Mouse (Mus musculus) kidney, embryonic 15.5 days (tissue): ENCODE results near the gene Atp13a5. TPM values are rescaled to one million over a fixed set of nuclear protein-coding genes. Genes with fewer than 3 reads are reported as not detected.
A peak's percentile ranks its signal among the peaks of the same experiment; 100 is the strongest.

Experiments
- ATAC-seq: fragments of 200-750 bp; cut with Nextera tagmentation; replicated peaks from 2 replicates; pipeline ENCODE4 v1.8.0; 2017; ENCODE audit warnings: moderate TSS enrichment; ENCODE audit not compliant: low FRiP score
- H3K27ac ChIP-seq: fragments of 300-500 bp; sonication (generic); 2 replicates; pipeline ENCODE4 v1.5.1; 2015; ENCODE audit warnings: mild to moderate bottlenecking, inconsistent platforms
- H3K27me3 ChIP-seq: fragments of 300-500 bp; sonication (generic); 2 replicates; pipeline ENCODE4 v1.6.1; 2015; ENCODE audit warnings: inconsistent platforms
- H3K36me3 ChIP-seq: fragments of 300-500 bp; sonication (generic); 2 replicates; pipeline ENCODE4 v1.6.1; 2015; ENCODE audit warnings: inconsistent platforms
- H3K4me1 ChIP-seq: fragments of 300-500 bp; sonication (generic); 2 replicates; pipeline ENCODE4 v1.6.1; 2015; ENCODE audit warnings: inconsistent platforms
- H3K4me2 ChIP-seq: fragments of 300-500 bp; sonication (generic); 2 replicates; pipeline ENCODE4 v1.6.1; 2015; ENCODE audit warnings: moderate library complexity, mild to moderate bottlenecking, inconsistent platforms
- H3K4me3 ChIP-seq: fragments of 300-500 bp; sonication (generic); replicated peaks from 2 replicates; pipeline ENCODE4 v1.5.1; 2015; ENCODE audit warnings: mild to moderate bottlenecking, inconsistent platforms
- H3K9ac ChIP-seq: fragments of 300-500 bp; sonication (generic); 2 replicates; pipeline ENCODE4 v1.6.1; 2015; ENCODE audit warnings: mild to moderate bottlenecking, inconsistent platforms
- H3K9me3 ChIP-seq: fragments of 300-500 bp; sonication (generic); replicated peaks from 2 replicates; pipeline ENCODE4 v1.6.1; 2016; ENCODE audit warnings: inconsistent platforms
- WGBS: fragments of 180-500 bp; shearing (Covaris S2); methylation state at CpG from one replicate; pipeline ENCODE4 v1.1.7; 2015; ENCODE audit warnings: mixed read lengths; 5-methylcytosine and 5-hydroxymethylcytosine counted together
- polyA plus RNA-seq: library from polyadenylated mRNA; unstranded; fragments of >200 nt; fragmentation: Nextera tagmentation; extraction: Ambion mirVana; gene quantifications from 2 replicates; pipeline ENCODE4 v1.2.1, GENCODE M21; 2015

Gene Atp13a5
- not detected in 2 replicates for polyA plus RNA-seq

DNA sequence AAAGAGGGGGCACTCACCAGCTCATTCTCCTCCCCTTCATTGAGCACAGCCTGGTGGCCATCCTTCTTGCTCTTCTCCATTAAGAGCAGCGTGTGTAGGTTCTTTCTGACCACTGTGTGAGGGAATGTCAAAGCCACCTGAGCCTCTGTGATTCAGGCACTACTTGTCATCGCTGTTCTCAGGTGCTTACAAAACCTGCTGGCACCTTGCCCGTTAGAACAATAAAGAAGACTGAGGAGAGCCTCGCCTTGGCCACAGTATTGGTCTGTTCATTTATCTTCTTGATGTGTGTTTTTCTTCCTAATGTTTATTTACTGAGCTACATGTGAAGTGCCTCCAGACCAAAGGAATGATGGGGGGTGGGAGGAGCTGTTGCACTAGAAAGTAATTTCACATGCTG, at the start of gene Atp13a5:
Gene Atp13a5, minus strand, starts transcription at position 275 of the 400 bp plus-strand sequence.
- no peak within 1 kb of the TSS for H3K9ac ChIP-seq
- H3K4me1 ChIP-seq: no peaks in the 10 kb centered on the region
- H3K9me3 ChIP-seq: no peaks in the 10 kb centered on the region
- H3K4me3 ChIP-seq: no peak within 1 kb of the TSS
- H3K4me2 ChIP-seq: no peak within 1 kb of the TSS
- no peak for ATAC-seq
- H3K36me3 ChIP-seq: no peaks in the 10 kb centered on the region
- H3K27ac ChIP-seq: no peak within 1 kb of the TSS
- 57% methylated on average over 4 of the region's 4 CpGs for WGBS
- H3K27me3 ChIP-seq: no peaks in the 10 kb centered on the region

DNA sequence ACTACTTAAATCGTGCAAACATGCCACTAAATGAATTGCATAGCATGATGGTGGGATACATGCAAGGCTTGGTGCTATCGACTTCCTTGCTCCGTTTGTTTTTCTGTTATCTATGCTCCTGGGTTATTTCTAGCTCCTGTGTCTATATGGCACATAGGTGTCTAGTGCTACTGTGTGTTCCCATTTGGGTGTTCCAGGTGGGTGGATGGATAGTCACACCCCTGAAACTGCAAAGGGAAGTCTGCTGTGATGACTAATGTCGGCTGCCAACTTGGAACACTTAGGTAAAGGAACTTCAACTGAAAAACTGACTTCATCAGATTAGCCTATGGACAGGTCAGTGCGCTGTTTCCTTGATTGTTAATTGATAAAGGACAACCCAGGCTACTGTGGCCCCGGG, 36.3 kb upstream of the Atp13a5 start:
- no peaks in the 10 kb centered on the region for H3K4me1 ChIP-seq
- WGBS: 84% methylated on average over 6 of the region's 6 CpGs
- no peak overlapping the region for H3K27ac ChIP-seq
- H3K9ac ChIP-seq: no peak overlapping the region
- H3K9me3 ChIP-seq: no peaks in the 10 kb centered on the region
- no peak overlapping the region for H3K4me2 ChIP-seq
- H3K27me3 ChIP-seq: no peaks in the 10 kb centered on the region
- ATAC-seq: no peak
- no peaks in the 10 kb centered on the region for H3K36me3 ChIP-seq
- H3K4me3 ChIP-seq: no peak overlapping the region

GRCm38 (mm10) chr16:29407319-29407718, 28.8 kb upstream of the Atp13a5 start:
- no peaks in the 10 kb centered on the region for H3K27me3 ChIP-seq
- H3K9me3 ChIP-seq: no peaks in the 10 kb centered on the region
- no peaks in the 10 kb centered on the region for H3K36me3 ChIP-seq
- H3K4me2 ChIP-seq: no peak overlapping the region
- ATAC-seq: no peak
- H3K27ac ChIP-seq: no peak overlapping the region
- H3K4me3 ChIP-seq: no peak overlapping the region
- H3K9ac ChIP-seq: no peak overlapping the region
- WGBS: 94% methylated on average over 10 of the region's 10 CpGs
- no peaks in the 10 kb centered on the region for H3K4me1 ChIP-seq

DNA sequence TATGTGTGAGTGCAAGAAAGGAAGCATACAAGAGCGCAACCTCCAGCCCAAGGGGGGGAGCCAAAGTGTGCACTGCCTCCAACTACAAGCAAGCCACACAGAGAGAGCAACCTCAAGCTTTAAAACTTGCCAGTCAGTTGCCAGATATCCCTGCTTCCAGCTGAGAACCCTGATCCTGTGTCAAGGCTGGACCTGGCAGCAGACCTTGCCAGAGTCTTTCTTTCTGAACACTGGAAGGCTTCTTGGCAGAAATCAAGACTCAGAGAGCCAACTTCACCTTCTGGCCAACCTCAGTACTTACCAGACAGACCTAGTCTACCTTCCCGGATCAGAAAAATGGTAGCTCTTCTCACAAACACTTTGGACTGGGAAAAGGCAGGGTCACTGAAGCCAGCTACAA, 20.5 kb upstream of the Atp13a5 start:
- Histone ChIP-seq H3K4me1 (no peaks in the 10 kb centered on the region), H3K9me3 (no peaks in the 10 kb centered on the region), H3K4me2 (no peak overlapping the region), H3K4me3 (no peak overlapping the region), H3K27me3 (no peaks in the 10 kb centered on the region), H3K36me3 (no peaks in the 10 kb centered on the region), H3K9ac (no peak overlapping the region), H3K27ac (no peak overlapping the region)
- no peak for ATAC-seq
- WGBS: 90% methylated on average over 2 of the region's 2 CpGs

DNA sequence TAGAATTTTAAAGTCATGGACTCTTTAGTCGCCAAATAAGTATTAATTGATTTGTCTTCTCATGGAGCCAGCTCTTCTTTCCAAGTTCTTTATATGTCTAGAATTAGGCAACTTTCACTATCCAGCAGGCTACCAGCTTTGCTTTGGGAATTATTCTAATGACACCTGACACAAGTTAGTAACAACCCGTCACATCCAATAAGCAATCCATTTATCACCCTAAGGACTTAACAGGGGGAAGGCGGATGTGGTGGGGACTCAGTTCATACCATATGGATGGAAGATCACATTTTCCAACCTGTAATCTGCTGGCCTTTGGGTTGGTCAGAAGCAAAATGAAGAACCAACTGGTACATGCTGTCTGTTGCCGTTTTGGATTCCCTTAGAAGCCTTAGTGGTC, 6.2 kb upstream of the Atp13a5 start:
- no peak for ATAC-seq
- WGBS: 87% methylated on average over 4 of the region's 4 CpGs
- Histone ChIP-seq H3K27ac (no peak overlapping the region), H3K36me3 (no peaks in the 10 kb centered on the region), H3K9ac (no peak overlapping the region), H3K27me3 (no peaks in the 10 kb centered on the region), H3K4me3 (no peak overlapping the region), H3K4me2 (no peak overlapping the region), H3K9me3 (no peaks in the 10 kb centered on the region), H3K4me1 (no peaks in the 10 kb centered on the region)

- no peaks in the 10 kb centered on the region for H3K4me1 ChIP-seq
- H3K27me3 ChIP-seq: no peaks in the 10 kb centered on the region
- no peaks in the 10 kb centered on the region for H3K9me3 ChIP-seq
- H3K36me3 ChIP-seq: no peaks in the 10 kb centered on the region
- no peak overlapping the region for H3K9ac ChIP-seq
- no peak overlapping the region for H3K27ac ChIP-seq
- no peak overlapping the region for H3K4me3 ChIP-seq
- ATAC-seq: no peak
- 78% methylated on average over 8 of the region's 8 CpGs for WGBS
- H3K4me2 ChIP-seq: no peak overlapping the region
These were observed 3.9 kb downstream of the Atp13a5 start for GRCm38 (mm10) chr16:29374636-29375035.

- ATAC-seq: peak; percentile 60; the same call in 1 of the 2 replicates
- H3K9me3 ChIP-seq: no peaks in the 10 kb centered on the region
- H3K27ac ChIP-seq: no peak overlapping the region
- 85% methylated on average over 3 of the region's 3 CpGs for WGBS
- H3K4me1 ChIP-seq: peaks cover 10% of the 10 kb centered on the region
- no peak overlapping the region for H3K9ac ChIP-seq
- H3K4me3 ChIP-seq: no peak overlapping the region
- no peak overlapping the region for H3K4me2 ChIP-seq
- H3K27me3 ChIP-seq: no peaks in the 10 kb centered on the region
- no peaks in the 10 kb centered on the region for H3K36me3 ChIP-seq
These were observed 47.0 kb downstream of the Atp13a5 start for GRCm38 (mm10) chr16:29331351-29332044.

DNA sequence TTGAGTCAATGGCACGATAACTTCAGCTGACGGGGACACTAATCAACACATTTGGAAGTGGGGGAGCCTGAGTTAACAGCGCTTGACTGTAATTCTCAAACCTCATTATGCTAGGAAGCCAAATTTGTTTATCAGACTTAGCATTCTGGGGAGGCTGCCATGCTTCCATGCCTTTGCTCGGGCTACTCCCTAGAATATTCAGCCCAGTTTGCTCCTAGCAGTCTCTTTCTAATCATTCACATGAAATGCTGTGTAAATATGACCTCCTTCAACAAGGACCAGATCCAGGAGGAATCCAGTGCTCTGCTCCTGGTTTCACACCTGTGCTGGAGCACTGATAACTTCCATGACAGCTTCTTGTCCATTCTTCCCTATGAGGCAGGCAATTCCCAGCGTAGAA, 47.6 kb downstream of the Atp13a5 start:
- WGBS: 58% methylated on average over 5 of the region's 5 CpGs
- H3K9me3 ChIP-seq: no peaks in the 10 kb centered on the region
- H3K36me3 ChIP-seq: no peaks in the 10 kb centered on the region
- H3K4me3 ChIP-seq: no peak overlapping the region
- peaks cover 10% of the 10 kb centered on the region for H3K4me1 ChIP-seq
- no peak overlapping the region for H3K4me2 ChIP-seq
- H3K27ac ChIP-seq: no peak overlapping the region
- H3K9ac ChIP-seq: no peak overlapping the region
- no peaks in the 10 kb centered on the region for H3K27me3 ChIP-seq
- ATAC-seq: no peak

DNA sequence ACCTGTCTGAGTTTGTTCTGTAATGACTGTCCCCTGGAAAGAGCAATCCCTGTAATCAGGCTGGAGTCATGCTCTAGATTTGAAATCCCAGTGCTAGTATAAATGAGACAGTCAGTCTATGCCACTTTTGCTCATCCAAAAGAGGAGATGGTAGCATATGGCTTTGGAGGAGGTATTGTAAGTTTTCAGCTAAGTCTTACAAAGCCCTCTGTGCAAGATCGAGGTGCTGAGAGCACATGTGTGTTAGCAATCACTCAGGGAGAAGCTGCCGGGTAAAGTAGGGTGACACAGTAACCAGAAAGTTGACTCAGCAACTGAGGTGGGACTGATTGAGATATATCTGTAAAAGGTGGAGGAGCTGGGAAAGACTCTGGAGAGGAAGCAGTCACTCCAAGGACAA, 49.3 kb downstream of the Atp13a5 start:
- no peak for ATAC-seq
- peaks cover 10% of the 10 kb centered on the region for H3K4me1 ChIP-seq
- 78% methylated on average over 2 of the region's 2 CpGs for WGBS

DNA sequence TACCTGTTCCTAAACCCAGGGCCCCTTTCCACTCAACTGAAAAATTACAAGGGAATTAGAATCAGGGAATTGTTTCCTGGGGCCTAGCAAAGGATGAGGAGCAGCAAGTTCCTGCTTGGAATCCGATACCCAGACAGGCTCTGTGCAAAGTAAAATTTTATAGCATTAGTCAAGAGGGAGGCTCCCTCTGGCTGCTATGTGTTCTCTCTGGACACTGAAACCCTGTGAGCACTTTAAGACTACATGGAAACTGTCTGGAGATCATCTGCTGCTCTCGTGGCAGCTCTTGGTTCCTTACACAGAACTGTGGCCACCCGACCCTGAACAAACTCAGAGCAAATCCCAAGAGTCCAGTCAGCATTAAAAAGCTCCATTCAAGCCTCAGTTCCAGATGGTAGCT, 50.6 kb downstream of the Atp13a5 start:
- H3K36me3 ChIP-seq: no peaks in the 10 kb centered on the region
- H3K4me3 ChIP-seq: no peak overlapping the region
- peaks cover 10% of the 10 kb centered on the region for H3K4me1 ChIP-seq
- no peaks in the 10 kb centered on the region for H3K9me3 ChIP-seq
- ATAC-seq: peak; percentile 79
- H3K4me2 ChIP-seq: no peak overlapping the region
- WGBS: 19% methylated on average over 3 of the region's 3 CpGs
- H3K27me3 ChIP-seq: no peaks in the 10 kb centered on the region
- no peak overlapping the region for H3K27ac ChIP-seq
- H3K9ac ChIP-seq: no peak overlapping the region

More for the DNA sequence above, 49.3 kb downstream of the Atp13a5 start:
- H3K4me2 ChIP-seq: no peak overlapping the region
- no peaks in the 10 kb centered on the region for H3K27me3 ChIP-seq
- no peaks in the 10 kb centered on the region for H3K36me3 ChIP-seq
- no peak overlapping the region for H3K27ac ChIP-seq
- H3K4me3 ChIP-seq: no peak overlapping the region
- H3K9me3 ChIP-seq: no peaks in the 10 kb centered on the region
- no peak overlapping the region for H3K9ac ChIP-seq

DNA sequence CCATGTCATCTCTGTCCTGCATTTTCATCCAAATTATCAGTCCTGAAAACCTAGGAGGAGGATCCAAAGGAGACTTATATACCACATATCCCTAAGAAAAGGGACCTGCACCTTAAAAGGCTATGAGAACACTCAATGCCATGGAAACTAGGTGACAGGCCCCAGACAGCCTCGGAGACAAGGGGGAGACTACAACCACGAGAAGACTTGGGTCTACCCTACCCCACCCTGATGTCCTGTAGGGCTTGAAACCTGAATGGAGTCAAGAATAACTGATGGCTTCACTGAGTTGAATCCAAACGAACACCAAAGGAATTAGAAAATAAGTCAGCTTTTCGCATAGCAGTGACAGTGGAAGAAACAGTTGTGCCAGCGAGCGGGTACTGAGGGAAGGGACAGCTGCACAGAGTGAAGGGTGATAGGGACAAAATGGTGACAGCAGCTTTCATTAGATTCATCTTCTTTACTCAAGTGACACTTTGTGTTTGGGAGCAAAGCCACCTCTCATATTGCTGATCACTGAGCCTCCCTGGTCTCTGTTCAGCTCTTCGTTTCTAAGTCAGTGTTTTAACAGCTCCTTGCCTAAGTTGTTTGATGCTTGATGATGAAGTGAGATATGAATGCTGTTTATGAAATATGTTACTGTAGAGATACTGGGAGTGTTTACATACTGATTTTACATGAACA, 53.2 kb downstream of the Atp13a5 start:
- H3K9ac ChIP-seq: no peak overlapping the region
- no peak overlapping the region for H3K27ac ChIP-seq
- ATAC-seq: no peak
- H3K4me3 ChIP-seq: no peak overlapping the region
- WGBS: 91% methylated on average over 7 of the region's 7 CpGs
- H3K9me3 ChIP-seq: no peaks in the 10 kb centered on the region
- no peak overlapping the region for H3K4me2 ChIP-seq
- no peaks in the 10 kb centered on the region for H3K36me3 ChIP-seq
- H3K27me3 ChIP-seq: no peaks in the 10 kb centered on the region
- 0 out of 2 replicates have a peak, but pooled peaks cover 3% of the 10 kb centered on the region for H3K4me1 ChIP-seq

DNA sequence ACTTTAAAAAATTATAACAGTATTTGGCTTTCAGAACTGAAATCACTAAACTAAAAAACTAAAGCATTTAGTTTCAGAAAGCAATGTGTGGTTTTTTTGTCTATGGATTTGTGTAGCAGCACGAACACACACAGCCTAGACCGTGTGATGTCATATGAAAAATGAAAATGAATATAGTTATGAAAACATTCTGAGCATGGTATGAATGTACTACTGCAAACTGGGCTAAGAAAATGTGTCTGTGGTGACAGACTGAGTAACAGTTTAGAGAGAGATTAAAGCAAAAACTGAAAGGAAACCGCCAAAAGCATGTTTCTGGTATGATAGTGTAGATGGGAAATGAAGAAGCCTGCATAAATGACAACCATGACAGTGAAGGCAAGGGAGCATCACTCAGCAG, 57.8 kb downstream of the Atp13a5 start:
- ATAC-seq: no peak

More for the DNA sequence above, 57.8 kb downstream of the Atp13a5 start:
- no peak overlapping the region for H3K27ac ChIP-seq
- no peak overlapping the region for H3K4me2 ChIP-seq
- no peaks in the 10 kb centered on the region for H3K27me3 ChIP-seq
- no peaks in the 10 kb centered on the region for H3K4me1 ChIP-seq
- no peaks in the 10 kb centered on the region for H3K36me3 ChIP-seq
- H3K9me3 ChIP-seq: no peaks in the 10 kb centered on the region
- 89% methylated on average over 3 of the region's 3 CpGs for WGBS
- H3K9ac ChIP-seq: no peak overlapping the region
- H3K4me3 ChIP-seq: no peak overlapping the region
